Mouse (Mus musculus) midbrain, embryonic 16.5 days (tissue): ENCODE data around the gene Zfp367. TPM values are rescaled to one million over a fixed set of nuclear protein-coding genes. Genes with fewer than 3 reads are reported as not detected.

Source experiments
- ATAC-seq: fragments of 200-750 bp; cut with Nextera tagmentation; 2 replicates; pipeline ENCODE4 v1.8.0; 2017; ENCODE audit warnings: moderate TSS enrichment
- H3K27ac ChIP-seq: fragments of 300-500 bp; sonication (generic); 2 replicates; pipeline ENCODE4 v1.5.1; 2014; ENCODE audit warnings: mild to moderate bottlenecking, low read length, mixed read lengths
- H3K27me3 ChIP-seq: fragments of 300-500 bp; sonication (generic); 2 replicates; pipeline ENCODE4 v1.6.1; 2014; ENCODE audit warnings: low read depth, low read length, mixed read lengths; ENCODE audit not compliant: control insufficient read depth, insufficient read depth
- H3K36me3 ChIP-seq: fragments of 300-500 bp; sonication (generic); 2 replicates; pipeline ENCODE4 v1.6.1; 2014; ENCODE audit warnings: mild to moderate bottlenecking, low read length, moderate library complexity, mixed read lengths; ENCODE audit not compliant: control insufficient read depth, insufficient read depth
- H3K4me1 ChIP-seq: fragments of 300-500 bp; sonication (generic); 2 replicates; pipeline ENCODE4 v1.6.1; 2014; ENCODE audit warnings: mild to moderate bottlenecking, low read length, mixed read lengths; ENCODE audit not compliant: control insufficient read depth, insufficient read depth
- H3K4me2 ChIP-seq: fragments of 300-500 bp; sonication (generic); 2 replicates; pipeline ENCODE4 v1.6.1; 2014; ENCODE audit warnings: mild to moderate bottlenecking, low read length, mixed read lengths
- H3K4me3 ChIP-seq: fragments of 300-500 bp; sonication (generic); 2 replicates; pipeline ENCODE4 v1.5.1; 2014; ENCODE audit warnings: low read depth, mild to moderate bottlenecking, low read length, moderate library complexity, mixed read lengths
- H3K9ac ChIP-seq: fragments of 300-500 bp; sonication (generic); 2 replicates; pipeline ENCODE4 v1.6.1; 2014; ENCODE audit warnings: low read depth, low read length, mixed read lengths
- H3K9me3 ChIP-seq: fragments of 300-500 bp; sonication (generic); replicated peaks from 2 replicates; pipeline ENCODE4 v1.6.1; 2014; ENCODE audit warnings: mild to moderate bottlenecking, low read length, mixed read lengths; ENCODE audit not compliant: control insufficient read depth, poor library complexity, severe bottlenecking
- WGBS: fragments of 180-500 bp; shearing (Covaris S2); extraction: QIAGEN DNeasy Blood & Tissue Kit; methylation state at CpG from one replicate; pipeline ENCODE4 v1.1.7; 2014; 5-methylcytosine and 5-hydroxymethylcytosine counted together
- polyA plus RNA-seq: library from polyadenylated mRNA; unstranded; fragments of >200 nt; fragmentation: Nextera tagmentation; extraction: Ambion mirVana; gene quantifications from 2 replicates; pipeline ENCODE4 v1.2.1, GENCODE M21; 2015

The Zfp367 gene
- polyA plus RNA-seq, 1 experiment from 2014 or later, result 3.8 TPM

DNA sequence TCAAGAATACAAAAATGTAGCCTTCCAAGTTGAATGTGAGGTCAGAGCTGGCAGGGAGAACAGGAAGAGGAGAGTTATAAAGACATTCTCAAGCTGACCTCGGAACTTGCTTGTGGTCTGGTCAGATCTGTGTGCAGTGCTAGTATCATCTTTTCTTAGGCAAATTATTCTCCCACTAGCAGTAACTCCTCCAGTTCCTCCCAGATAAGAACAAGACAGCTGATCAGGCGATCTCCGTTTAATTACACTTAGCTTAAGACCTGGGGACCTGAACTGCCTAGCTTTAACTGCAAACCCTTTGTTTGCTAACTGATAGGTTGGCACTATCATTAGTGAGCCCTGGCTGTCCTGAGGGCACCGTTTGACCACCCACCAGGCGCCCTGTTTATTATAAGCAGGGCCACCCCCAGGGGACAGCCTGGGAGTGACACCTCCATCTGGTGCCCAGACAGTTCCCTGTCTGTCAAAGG, 44.6 kb downstream of the Zfp367 start:
- no peak overlapping the region for H3K9ac ChIP-seq
- ATAC-seq, result no peak; the same call in 1 of the 2 replicates
- no peak overlapping the region for H3K27ac ChIP-seq
- H3K9me3 ChIP-seq, result no peaks in the 10 kb centered on the region
- no peak overlapping the region for H3K4me2 ChIP-seq
- no peaks in the 10 kb centered on the region for H3K27me3 ChIP-seq
- H3K36me3 ChIP-seq, result no peaks in the 10 kb centered on the region
- no peaks in the 10 kb centered on the region; the same call in 1 of the 2 replicates for H3K4me1 ChIP-seq
- WGBS, result 23% methylated on average over 5 of the region's 5 CpGs
- no peak overlapping the region for H3K4me3 ChIP-seq

DNA sequence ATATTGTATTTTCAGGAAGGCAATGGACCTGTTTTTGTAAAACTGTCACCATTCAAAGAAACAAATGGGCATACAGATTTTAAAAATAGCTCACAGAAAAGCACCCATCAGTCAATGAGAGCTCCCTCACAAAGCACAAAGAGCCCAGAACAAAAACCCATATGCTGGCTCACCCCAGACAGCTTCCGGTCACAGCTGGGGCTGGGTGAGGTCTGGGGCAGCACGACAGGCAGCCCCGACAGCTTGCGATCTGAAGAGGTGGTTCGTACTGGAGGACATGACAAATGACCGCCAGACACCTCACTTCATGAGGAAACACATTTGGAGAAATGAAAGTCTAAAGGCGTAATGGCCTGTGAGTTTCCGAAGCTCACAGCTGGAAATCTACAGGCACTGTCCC, 45.5 kb downstream of the Zfp367 start:
- no peaks in the 10 kb centered on the region for H3K36me3 ChIP-seq
- H3K27ac ChIP-seq, result no peak overlapping the region
- no peak for ATAC-seq
- H3K9ac ChIP-seq, result no peak overlapping the region
- no peak overlapping the region for H3K4me2 ChIP-seq
- no peaks in the 10 kb centered on the region for H3K27me3 ChIP-seq
- no peaks in the 10 kb centered on the region for H3K9me3 ChIP-seq
- H3K4me1 ChIP-seq, result no peaks in the 10 kb centered on the region; the same call in 1 of the 2 replicates
- no peak overlapping the region for H3K4me3 ChIP-seq
- 16% methylated on average over 8 of the region's 8 CpGs for WGBS

DNA sequence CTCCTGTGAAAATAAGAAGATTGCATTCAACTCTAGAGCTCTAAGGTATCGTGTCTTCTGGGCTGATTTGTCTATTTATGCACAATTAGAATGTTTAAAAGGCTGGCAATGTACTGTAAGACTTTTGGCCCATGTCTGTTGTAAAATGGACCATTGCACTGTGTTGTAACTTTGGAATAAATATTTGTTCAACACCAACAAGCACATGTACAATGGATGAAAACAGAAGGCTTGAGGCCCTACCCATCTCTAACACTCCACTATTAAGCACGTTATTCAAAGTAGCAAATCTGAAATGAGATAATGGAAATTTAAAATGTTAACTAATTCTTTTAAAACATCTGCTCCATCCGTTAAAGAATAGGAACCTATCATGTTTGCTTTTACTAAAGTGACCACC, 45.9 kb downstream of the Zfp367 start:
- no peaks in the 10 kb centered on the region for H3K36me3 ChIP-seq
- no peak overlapping the region for H3K4me3 ChIP-seq
- H3K4me2 ChIP-seq, result no peak overlapping the region
- no peak overlapping the region for H3K27ac ChIP-seq
- ATAC-seq, result no peak
- H3K9ac ChIP-seq, result no peak overlapping the region
- no peaks in the 10 kb centered on the region for H3K9me3 ChIP-seq
- 38% methylated on average over 3 of the region's 3 CpGs for WGBS
- no peaks in the 10 kb centered on the region; the same call in 1 of the 2 replicates for H3K4me1 ChIP-seq
- no peaks in the 10 kb centered on the region for H3K27me3 ChIP-seq

DNA sequence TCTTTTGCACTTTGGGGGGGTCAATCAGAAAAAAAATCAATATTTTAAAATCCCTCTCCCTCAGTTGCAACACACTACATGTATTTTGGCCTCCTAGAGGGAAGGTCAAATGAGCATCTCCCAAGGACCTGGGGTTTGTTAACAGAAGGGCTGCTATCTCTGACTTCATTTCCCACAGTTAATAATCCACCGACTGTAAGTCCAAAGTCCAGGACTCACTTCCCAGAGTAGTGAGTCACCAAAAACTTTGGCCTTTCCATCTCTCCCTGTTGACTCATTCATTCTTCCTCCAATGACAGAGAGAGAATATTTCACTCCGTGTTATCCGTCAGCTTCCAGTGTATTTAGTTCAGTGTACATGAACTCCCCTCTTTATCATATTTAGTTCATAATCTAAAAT, 47.3 kb downstream of the Zfp367 start:
- Histone ChIP-seq H3K9ac (no peak overlapping the region), H3K4me1 (no peaks in the 10 kb centered on the region; the same call in 1 of the 2 replicates), H3K27me3 (no peaks in the 10 kb centered on the region), H3K4me2 (no peak overlapping the region), H3K27ac (no peak overlapping the region), H3K4me3 (no peak overlapping the region), H3K9me3 (no peaks in the 10 kb centered on the region), H3K36me3 (no peaks in the 10 kb centered on the region)
- no peak for ATAC-seq
- 91% methylated on average over 3 of the region's 3 CpGs for WGBS

DNA sequence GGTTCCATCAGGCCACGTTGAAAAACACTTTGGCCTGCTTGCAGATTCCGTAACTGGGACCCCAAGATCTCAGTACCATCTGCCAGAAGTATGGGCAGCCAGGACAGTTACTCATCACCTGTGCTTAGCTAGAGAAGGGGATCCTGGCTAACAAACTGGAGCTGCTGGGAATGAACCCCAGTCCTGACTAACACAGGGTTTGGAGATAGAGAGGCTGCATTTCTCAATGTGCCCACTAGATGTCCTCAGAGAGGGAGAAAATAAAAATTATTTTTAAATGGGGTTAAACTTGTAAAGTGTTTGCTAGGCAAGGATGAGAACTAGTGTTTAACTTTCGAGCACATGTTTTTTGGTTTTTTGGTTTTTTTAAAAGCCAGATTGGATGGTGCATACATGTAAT, 52.8 kb downstream of the Zfp367 start:
- no peaks in the 10 kb centered on the region for H3K9me3 ChIP-seq
- H3K4me1 ChIP-seq, result no peaks in the 10 kb centered on the region
- no peak overlapping the region for H3K4me3 ChIP-seq
- H3K27ac ChIP-seq, result no peak overlapping the region
- no peak overlapping the region for H3K4me2 ChIP-seq
- WGBS, result 73% methylated on average over 3 of the region's 3 CpGs
- no peaks in the 10 kb centered on the region for H3K36me3 ChIP-seq
- no peak overlapping the region for H3K9ac ChIP-seq
- H3K27me3 ChIP-seq, result no peaks in the 10 kb centered on the region
- ATAC-seq, result 0 out of 2 replicates have a peak, but pooled peaks have one; percentile 42

DNA sequence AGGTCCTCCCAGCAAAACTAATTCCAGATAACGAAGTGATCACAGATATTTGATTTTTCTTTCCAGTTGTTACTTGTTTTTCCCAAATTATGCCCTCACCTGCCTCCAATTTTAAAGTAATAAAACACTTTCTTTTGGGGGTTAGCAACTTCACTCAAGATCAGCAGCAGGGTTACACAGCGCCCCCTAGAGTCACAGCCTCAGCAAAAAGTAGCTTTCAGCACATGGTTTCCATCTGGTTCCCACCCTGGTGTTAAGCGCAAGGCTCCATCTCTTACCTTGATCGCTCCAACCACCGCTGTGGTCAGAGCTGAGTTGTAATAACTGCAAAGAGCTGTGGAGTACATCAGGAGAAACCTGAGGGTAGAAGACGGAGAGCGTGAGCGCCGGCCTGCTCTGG, 54.0 kb downstream of the Zfp367 start:
- Histone ChIP-seq H3K4me2 (no peak overlapping the region), H3K4me1 (no peaks in the 10 kb centered on the region), H3K27ac (no peak overlapping the region), H3K27me3 (no peaks in the 10 kb centered on the region), H3K36me3 (no peaks in the 10 kb centered on the region), H3K4me3 (no peak overlapping the region), H3K9me3 (no peaks in the 10 kb centered on the region), H3K9ac (no peak overlapping the region)
- WGBS, result 75% methylated on average over 9 of the region's 9 CpGs
- ATAC-seq, result no peak

DNA sequence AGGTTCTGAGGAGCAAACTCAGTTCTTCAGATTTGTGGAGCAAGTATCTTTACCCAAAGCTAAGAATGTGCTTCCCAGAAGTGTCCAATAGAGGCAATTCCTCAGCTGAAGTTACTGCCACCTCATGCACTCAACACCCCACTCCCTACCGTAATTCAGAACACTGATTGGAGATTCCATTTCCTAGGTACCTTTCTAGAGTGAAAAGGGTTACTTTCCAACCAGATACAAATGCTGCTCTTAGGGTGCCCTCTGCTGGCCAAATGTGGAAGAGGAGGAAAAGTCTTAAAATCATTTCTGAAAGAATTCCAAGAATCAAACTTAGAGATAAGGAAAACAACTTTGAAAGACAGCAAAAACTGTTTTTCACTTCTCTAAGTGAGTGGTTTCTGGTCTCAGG, 59.7 kb downstream of the Zfp367 start:
- H3K4me3 ChIP-seq, result no peak overlapping the region
- WGBS, result 9% methylated on average over 1 of the region's 1 CpGs
- ATAC-seq, result peak; percentile 68
- H3K9ac ChIP-seq, result no peak overlapping the region
- H3K27ac ChIP-seq, result no peak overlapping the region
- no peaks in the 10 kb centered on the region for H3K9me3 ChIP-seq
- no peaks in the 10 kb centered on the region for H3K4me1 ChIP-seq
- H3K27me3 ChIP-seq, result no peaks in the 10 kb centered on the region
- no peak overlapping the region for H3K4me2 ChIP-seq
- no peaks in the 10 kb centered on the region for H3K36me3 ChIP-seq

DNA sequence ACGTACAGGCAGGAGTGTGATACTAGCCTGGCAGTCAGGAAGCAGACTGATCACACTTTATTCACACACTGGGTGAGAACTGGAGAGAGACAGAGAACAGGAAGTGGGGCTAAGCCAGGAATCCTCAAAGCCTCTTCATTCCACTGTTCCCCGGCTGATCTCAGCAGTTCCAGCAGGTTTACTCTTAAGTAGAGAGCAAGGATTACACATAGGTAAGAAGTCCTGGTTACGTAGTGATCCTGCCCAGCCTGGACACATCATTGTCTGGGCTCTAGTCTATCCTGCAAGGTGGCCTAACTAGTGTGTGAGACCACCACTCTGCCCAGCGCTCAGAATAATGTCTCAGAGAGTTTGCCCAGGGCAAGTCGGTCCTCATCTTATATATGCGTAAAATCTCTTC, 60.2 kb downstream of the Zfp367 start:
- H3K27ac ChIP-seq, result no peak overlapping the region
- no peak overlapping the region for H3K4me2 ChIP-seq
- no peaks in the 10 kb centered on the region for H3K9me3 ChIP-seq
- no peaks in the 10 kb centered on the region for H3K27me3 ChIP-seq
- peak; percentile 39; the same call in 1 of the 2 replicates for ATAC-seq
- H3K9ac ChIP-seq, result no peak overlapping the region
- H3K4me1 ChIP-seq, result no peaks in the 10 kb centered on the region
- 75% methylated on average over 6 of the region's 6 CpGs for WGBS
- no peaks in the 10 kb centered on the region for H3K36me3 ChIP-seq
- no peak overlapping the region for H3K4me3 ChIP-seq

DNA sequence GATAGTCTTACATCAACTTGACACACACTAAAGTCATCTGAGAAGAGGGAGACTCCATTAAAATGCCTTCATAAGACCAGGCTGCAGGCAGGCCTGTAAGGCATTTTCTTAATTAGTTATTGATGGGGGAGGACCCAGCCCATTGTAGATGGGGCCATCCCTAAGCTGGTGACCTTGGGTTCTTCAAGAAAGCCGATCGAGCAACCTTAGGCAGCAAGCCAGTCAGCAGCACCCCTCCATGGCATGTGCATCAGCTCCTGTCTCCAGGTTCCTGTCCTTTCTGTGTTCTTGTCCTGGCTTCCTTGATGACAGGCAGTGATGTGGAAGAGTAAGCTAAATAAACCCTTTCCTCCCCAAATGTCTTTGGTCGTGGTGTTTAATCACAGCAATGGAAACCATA, 60.9 kb downstream of the Zfp367 start:
- Histone ChIP-seq H3K36me3 (no peaks in the 10 kb centered on the region), H3K4me1 (no peaks in the 10 kb centered on the region), H3K27me3 (no peaks in the 10 kb centered on the region), H3K9me3 (no peaks in the 10 kb centered on the region), H3K4me2 (no peak overlapping the region), H3K4me3 (no peak overlapping the region), H3K9ac (no peak overlapping the region), H3K27ac (no peak overlapping the region)
- 61% methylated on average over 3 of the region's 3 CpGs for WGBS
- no peak for ATAC-seq
